Mouse (Mus musculus) urinary bladder, postnatal 4 days (tissue): ENCODE measurements around the gene Gm11042.

Experiments used
- DNase-seq, 2 experiments: peaks; one replicate each; pipeline ENCODE4 v3.0.0; 2021 to 2022; ENCODE audit warnings: low spot score in 2 of 2

Gm11042 gene

DNA sequence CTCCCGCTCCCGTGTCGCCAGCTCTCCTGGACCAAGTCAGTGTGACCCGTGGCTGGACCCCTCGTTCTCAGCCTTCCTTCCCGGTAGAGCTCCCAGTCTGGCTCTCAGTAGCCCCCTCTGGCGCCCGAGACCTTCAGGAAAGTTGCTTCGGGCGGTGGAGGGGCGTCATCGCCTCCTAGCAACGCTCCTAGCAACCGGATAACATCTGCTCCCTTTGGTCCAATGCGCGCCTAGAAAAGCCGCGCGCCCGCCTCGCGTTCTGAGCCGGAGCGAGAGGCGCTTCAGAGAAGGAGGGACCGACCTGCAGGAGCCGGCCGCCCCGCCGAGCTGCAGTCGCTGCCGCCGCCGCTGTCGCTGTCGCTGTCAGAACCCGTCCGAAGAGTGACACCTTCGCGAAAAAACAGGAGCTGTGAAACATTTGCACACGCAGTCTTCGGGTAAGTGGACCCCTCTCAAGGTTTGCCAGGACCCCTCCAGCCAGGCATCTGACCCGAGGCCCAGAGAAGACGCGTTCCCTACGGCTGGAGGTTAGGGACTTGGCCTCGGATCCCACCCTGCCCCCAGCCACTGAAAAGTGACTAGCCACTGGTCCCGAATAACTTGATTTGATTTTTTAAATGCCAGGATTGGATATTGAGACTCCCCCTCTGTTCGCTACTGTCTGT, 32.0 kb downstream of the Gm11042 start:
- DNase-seq: peak; percentile 74 to 87

- no peak for DNase-seq
These were observed 33.3 kb downstream of the Gm11042 start for GRCm38 (mm10) chr12:74282846-74283245.

DNA sequence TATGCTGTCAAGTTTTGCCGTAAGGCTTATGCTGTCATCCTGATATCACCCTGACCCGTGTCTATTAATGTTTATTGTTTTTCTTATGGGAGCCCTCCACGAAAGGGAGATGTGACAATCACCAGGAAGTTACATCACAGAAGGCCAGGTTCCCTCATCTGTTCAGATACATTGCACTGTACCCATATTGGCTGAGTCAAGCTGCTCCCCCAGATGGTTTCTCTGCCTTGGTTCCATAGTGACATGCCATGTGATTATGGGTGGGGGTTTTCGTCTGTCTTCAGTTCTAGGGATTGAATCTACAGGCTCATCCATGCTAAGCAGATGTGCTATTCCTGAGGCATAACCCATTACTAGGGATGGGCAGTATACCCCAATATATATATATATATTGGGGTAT, 34.8 kb downstream of the Gm11042 start:
- DNase-seq: no peak

- DNase-seq: no peak
These were observed 38.9 kb downstream of the Gm11042 start for GRCm38 (mm10) chr12:74277265-74277664.

- DNase-seq: no peak
These were observed 43.6 kb downstream of the Gm11042 start for GRCm38 (mm10) chr12:74272545-74272944.

GRCm38 (mm10) chr12:74268644-74269285, 47.4 kb downstream of the Gm11042 start:
- DNase-seq: no peak

GRCm38 (mm10) chr12:74267049-74267448, 49.1 kb downstream of the Gm11042 start:
- DNase-seq: no peak
